Mouse (Mus musculus) right cerebral cortex, postnatal 10 days (tissue): ENCODE results near the gene Pi16.
"Not testable (repeated sequence)": the region's sequence is repeated elsewhere in the genome, so short reads cannot be mapped to it uniquely, and the experiment has no call there.

ENCODE experiments used
- DNase-seq, 2 experiments: peaks; one replicate each; pipeline ENCODE4 v3.0.0; 2021; ENCODE audit warnings: low spot score in 2 of 2

Pi16 gene

GRCm38 (mm10) chr17:29330221-29330620 is 12.7 kb downstream of the Pi16 start:
- DNase-seq: peak in 1 of 2 experiments; percentile 31

GRCm38 (mm10) chr17:29330671-29331410 is 13.4 kb downstream of the Pi16 start:
- peak in 1 of 2 experiments; percentile 35 for DNase-seq

- DNase-seq: peak in 1 of 2 experiments; percentile 37
These were observed 14.8 kb downstream of the Pi16 start for GRCm38 (mm10) chr17:29332186-29332685.

GRCm38 (mm10) chr17:29336266-29336990 is 18.9 kb downstream of the Pi16 start:
- DNase-seq: peak in 1 of 2 experiments; percentile 25

- DNase-seq: peak; percentile 75 to 82
These were observed 20.7 kb downstream of the Pi16 start for GRCm38 (mm10) chr17:29337979-29338823.

- DNase-seq: peak; percentile 61 to 65
These were observed 21.8 kb downstream of the Pi16 start for GRCm38 (mm10) chr17:29339170-29339768.

GRCm38 (mm10) chr17:29340406-29341261 is 23.2 kb downstream of the Pi16 start:
- DNase-seq: no peak

GRCm38 (mm10) chr17:29341591-29342003 is 24.1 kb downstream of the Pi16 start:
- DNase-seq: peak in 1 of 2 experiments; percentile 55

- DNase-seq: peak; percentile 30 to 55
These were observed 24.8 kb downstream of the Pi16 start for GRCm38 (mm10) chr17:29342010-29342910.

GRCm38 (mm10) chr17:29343241-29343640 is 25.8 kb downstream of the Pi16 start:
- no peak for DNase-seq

- peak in 1 of 2 experiments; percentile 39 for DNase-seq
These were observed 27.8 kb downstream of the Pi16 start for GRCm38 (mm10) chr17:29345272-29345671.

GRCm38 (mm10) chr17:29346496-29347125 is 29.1 kb downstream of the Pi16 start:
- peak; percentile 80 to 81 for DNase-seq

GRCm38 (mm10) chr17:29347126-29347644 is 29.7 kb downstream of the Pi16 start:
- DNase-seq: peak; percentile 73 to 79

GRCm38 (mm10) chr17:29347645-29348256 is 30.3 kb downstream of the Pi16 start, which contains the start of gene Mtch1:
Mtch1 (minus strand) TSS chr17:29347934.
- peak; percentile 98 for DNase-seq

GRCm38 (mm10) chr17:29348996-29349395 is 31.5 kb downstream of the Pi16 start:
- DNase-seq: no peak

- DNase-seq: not testable (repeated sequence)
These were observed 33.6 kb downstream of the Pi16 start for GRCm38 (mm10) chr17:29351056-29351455.

- DNase-seq: no peak
These were observed 38.0 kb downstream of the Pi16 start for GRCm38 (mm10) chr17:29355461-29355840.
